Mouse (Mus musculus): ENCODE data around the gene Apobec4. TPM values are rescaled to one million over a fixed set of nuclear protein-coding genes. Genes with fewer than 3 reads are reported as not detected.

The Apobec4 gene
- polyA plus RNA-seq, 1 experiment from 2014 or later, result not detected

DNA sequence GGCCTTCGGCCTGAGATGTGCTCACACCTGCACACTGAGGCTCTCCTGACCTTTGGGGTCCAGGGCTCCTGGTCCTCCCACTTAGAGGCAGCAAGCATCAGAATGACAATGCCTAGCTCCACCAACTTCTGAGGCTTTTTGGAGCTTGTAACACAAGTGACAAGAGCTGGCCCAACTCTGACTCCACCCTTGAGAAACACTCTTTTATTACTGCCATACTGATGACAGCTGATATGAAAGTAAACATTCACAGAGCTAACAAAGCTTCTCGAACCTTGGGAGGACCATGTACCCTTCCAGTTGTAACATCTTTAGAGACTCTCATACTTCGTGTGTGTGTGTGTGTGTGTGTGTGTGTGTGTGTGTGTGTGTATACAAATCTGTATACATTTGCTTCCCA is 24.3 kb upstream of the Apobec4 start:
- H3K27me3 ChIP-seq (ENCODE audit: insufficient read depth, poor library complexity, severe bottlenecking), result no peaks in the 10 kb centered on the region
- no peaks in the 10 kb centered on the region for H3K36me3 ChIP-seq
- 68% methylated on average over 3 of the region's 3 CpGs for WGBS
- H3K27ac ChIP-seq, result 0 out of 2 replicates have a peak overlapping the region, but pooled peaks have one; percentile 29
- no peak for DNase-seq (ENCODE audit: low spot score)
- no peak overlapping the region for H3K4me3 ChIP-seq
- H3K4me1 ChIP-seq, result peaks cover 26% of the 10 kb centered on the region
- H3K9me3 ChIP-seq, result no peaks in the 10 kb centered on the region

DNA sequence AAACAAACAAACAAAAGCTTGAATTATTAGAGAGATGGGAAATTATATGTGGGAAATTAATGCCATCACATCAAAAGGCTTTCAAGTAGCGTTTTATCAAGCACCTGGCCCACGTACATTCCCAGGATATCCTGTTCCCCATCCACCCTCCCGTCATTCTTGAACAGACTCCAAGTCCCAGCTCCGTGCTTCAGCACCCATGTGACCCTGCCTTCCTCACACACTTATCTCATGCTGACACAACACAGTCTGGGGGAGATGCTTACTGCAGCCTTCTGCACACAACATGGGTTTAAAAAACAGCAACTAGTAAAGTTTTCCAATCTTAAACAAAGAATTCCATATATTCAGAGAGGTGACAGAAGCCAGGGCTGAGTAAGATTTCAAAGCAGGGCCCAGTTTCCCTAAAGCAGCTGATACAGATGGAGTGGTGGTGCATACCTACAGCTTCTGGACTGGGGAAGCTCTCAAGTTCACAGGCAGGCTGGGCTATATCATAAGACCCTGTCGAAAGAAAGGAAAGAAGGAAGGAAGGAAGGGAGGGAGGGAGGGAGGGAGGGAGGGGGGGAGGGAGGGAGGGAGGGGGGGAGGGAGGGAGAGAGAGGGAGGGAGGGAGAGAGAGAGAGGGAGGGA is 22.6 kb upstream of the Apobec4 start:
- H3K4me1 ChIP-seq, result peaks cover 21% of the 10 kb centered on the region
- H3K27me3 ChIP-seq (ENCODE audit: insufficient read depth, poor library complexity, severe bottlenecking), result no peaks in the 10 kb centered on the region
- no peak overlapping the region for H3K4me3 ChIP-seq
- H3K36me3 ChIP-seq, result no peaks in the 10 kb centered on the region
- no peak for DNase-seq (ENCODE audit: low spot score)
- 22% methylated on average over 4 of the region's 5 CpGs for WGBS
- no peaks in the 10 kb centered on the region for H3K9me3 ChIP-seq
- H3K27ac ChIP-seq, result peak overlapping the region; percentile 64; the same call in 1 of the 2 replicates

DNA sequence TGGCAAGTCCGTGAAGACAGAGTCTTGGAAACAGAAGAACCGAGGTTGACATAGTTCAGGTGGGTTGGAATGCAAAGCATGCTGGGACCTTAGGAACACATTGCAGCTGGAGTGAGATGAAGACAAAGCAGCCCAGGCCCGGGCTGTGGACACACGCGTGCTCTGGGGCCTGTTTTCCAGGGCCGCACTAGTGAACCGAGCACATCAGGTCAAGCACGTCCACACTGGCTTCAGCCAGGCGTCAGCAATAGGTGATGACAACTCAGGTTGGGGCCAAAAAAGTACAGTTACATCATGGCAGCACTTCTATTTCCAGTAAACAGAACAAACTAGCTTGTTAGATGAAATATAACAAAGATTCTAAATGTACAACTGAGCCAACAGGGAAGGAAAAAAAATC is 11.6 kb upstream of the Apobec4 start:
- H3K36me3 ChIP-seq, result no peaks in the 10 kb centered on the region
- H3K27me3 ChIP-seq (ENCODE audit: insufficient read depth, poor library complexity, severe bottlenecking), result no peaks in the 10 kb centered on the region
- WGBS, result 50% methylated on average over 9 of the region's 9 CpGs
- no peaks in the 10 kb centered on the region for H3K9me3 ChIP-seq
- H3K4me3 ChIP-seq, result no peak overlapping the region
- peak overlapping the region; percentile 70; the same call in 1 of the 2 replicates for H3K27ac ChIP-seq
- peaks cover 22% of the 10 kb centered on the region for H3K4me1 ChIP-seq
- peak; percentile 85 for DNase-seq (ENCODE audit: low spot score)

- WGBS, result 87% methylated on average over 11 of the region's 11 CpGs
- DNase-seq (ENCODE audit: low spot score), result no peak
- Histone ChIP-seq H3K9me3 (no peaks in the 10 kb centered on the region), H3K4me1 (peaks cover 22% of the 10 kb centered on the region), H3K36me3 (no peaks in the 10 kb centered on the region), H3K4me3 (no peak overlapping the region), H3K27me3 (ENCODE audit: insufficient read depth, poor library complexity, severe bottlenecking) (no peaks in the 10 kb centered on the region), H3K27ac (no peak overlapping the region)
Measured at GRCm38 (mm10) chr1:152739374-152739773, 11.0 kb upstream of the Apobec4 start.

GRCm38 (mm10) chr1:152743095-152743826 is 7.1 kb upstream of the Apobec4 start:
- Histone ChIP-seq H3K9me3 (no peaks in the 10 kb centered on the region), H3K4me3 (no peak overlapping the region), H3K36me3 (no peaks in the 10 kb centered on the region), H3K4me1 (peaks cover 18% of the 10 kb centered on the region), H3K27ac (peak overlapping the region; percentile 72), H3K27me3 (ENCODE audit: insufficient read depth, poor library complexity, severe bottlenecking) (no peaks in the 10 kb centered on the region)
- WGBS, result 41% methylated on average over 15 of the region's 15 CpGs
- no peak for DNase-seq (ENCODE audit: low spot score)

GRCm38 (mm10) chr1:152746426-152746825 is 3.9 kb upstream of the Apobec4 start:
- WGBS, result 9% methylated on average over 5 of the region's 5 CpGs
- Histone ChIP-seq H3K27me3 (ENCODE audit: insufficient read depth, poor library complexity, severe bottlenecking) (no peaks in the 10 kb centered on the region), H3K36me3 (no peaks in the 10 kb centered on the region), H3K4me3 (no peak overlapping the region), H3K4me1 (peaks cover 15% of the 10 kb centered on the region; the same call in 1 of the 2 replicates), H3K9me3 (no peaks in the 10 kb centered on the region), H3K27ac (no peak overlapping the region)
- DNase-seq (ENCODE audit: low spot score), result peak; percentile 82

GRCm38 (mm10) chr1:152749276-152749675 is 1.1 kb upstream of the Apobec4 start:
- no peaks in the 10 kb centered on the region for H3K27me3 ChIP-seq (ENCODE audit: insufficient read depth, poor library complexity, severe bottlenecking)
- no peak for DNase-seq (ENCODE audit: low spot score)
- no peak overlapping the region for H3K27ac ChIP-seq
- no peak overlapping the region for H3K4me3 ChIP-seq
- H3K9me3 ChIP-seq, result no peaks in the 10 kb centered on the region
- no peaks in the 10 kb centered on the region for H3K36me3 ChIP-seq
- 0 out of 2 replicates have a peak, but pooled peaks cover 4% of the 10 kb centered on the region for H3K4me1 ChIP-seq
- 66% methylated on average over 9 of the region's 9 CpGs for WGBS

DNA sequence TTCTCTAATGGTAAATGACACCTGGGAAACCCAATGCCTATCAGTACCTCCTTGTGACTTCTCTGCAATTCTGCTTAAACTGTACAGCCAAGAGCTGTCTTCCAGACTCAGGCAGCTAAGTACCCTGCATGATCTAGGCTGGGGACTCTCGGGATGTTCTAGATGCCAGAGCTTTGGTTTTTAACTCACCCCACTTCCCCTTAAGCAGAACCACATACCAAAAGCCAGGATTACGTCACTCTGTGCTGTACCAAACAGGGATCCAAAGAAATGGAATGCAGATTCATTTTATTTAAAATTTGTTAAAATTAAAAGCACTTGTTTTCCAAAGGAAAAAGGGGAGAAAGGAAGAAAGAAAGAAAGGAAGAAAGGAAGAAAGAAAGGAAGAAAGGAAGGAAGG is 11.4 kb downstream of the Apobec4 start:
- H3K36me3 ChIP-seq, result no peaks in the 10 kb centered on the region
- H3K27me3 ChIP-seq (ENCODE audit: insufficient read depth, poor library complexity, severe bottlenecking), result peaks cover 14% of the 10 kb centered on the region
- H3K4me3 ChIP-seq, result no peak overlapping the region
- DNase-seq (ENCODE audit: low spot score), result no peak
- peaks cover 10% of the 10 kb centered on the region; the same call in 1 of the 2 replicates for H3K4me1 ChIP-seq
- 66% methylated on average over 2 of the region's 2 CpGs for WGBS
- no peak overlapping the region for H3K27ac ChIP-seq
- H3K9me3 ChIP-seq, result no peaks in the 10 kb centered on the region

GRCm38 (mm10) chr1:152766032-152766772 is 15.9 kb downstream of the Apobec4 start, which contains the start of the genes Rgl1 and Arpc5:
Gene Rgl1, minus strand, starts transcription at chr1:152766351.
Gene Arpc5, plus strand, starts transcription at chr1:152766542.
- Histone ChIP-seq H3K27me3 (ENCODE audit: insufficient read depth, poor library complexity, severe bottlenecking) (peaks cover 14% of the 10 kb centered on the region), H3K36me3 (peaks cover 22% of the 10 kb centered on the region), H3K9me3 (no peaks in the 10 kb centered on the region), H3K4me1 (peaks cover 10% of the 10 kb centered on the region; the same call in 1 of the 2 replicates), H3K4me3 (peak within 1 kb of the TSS; percentile 99), H3K27ac (peak within 1 kb of the TSS; percentile 97)
- peak; percentile 98 for DNase-seq (ENCODE audit: low spot score)
- WGBS, result under 1% methylated on average over 84 of the region's 86 CpGs

DNA sequence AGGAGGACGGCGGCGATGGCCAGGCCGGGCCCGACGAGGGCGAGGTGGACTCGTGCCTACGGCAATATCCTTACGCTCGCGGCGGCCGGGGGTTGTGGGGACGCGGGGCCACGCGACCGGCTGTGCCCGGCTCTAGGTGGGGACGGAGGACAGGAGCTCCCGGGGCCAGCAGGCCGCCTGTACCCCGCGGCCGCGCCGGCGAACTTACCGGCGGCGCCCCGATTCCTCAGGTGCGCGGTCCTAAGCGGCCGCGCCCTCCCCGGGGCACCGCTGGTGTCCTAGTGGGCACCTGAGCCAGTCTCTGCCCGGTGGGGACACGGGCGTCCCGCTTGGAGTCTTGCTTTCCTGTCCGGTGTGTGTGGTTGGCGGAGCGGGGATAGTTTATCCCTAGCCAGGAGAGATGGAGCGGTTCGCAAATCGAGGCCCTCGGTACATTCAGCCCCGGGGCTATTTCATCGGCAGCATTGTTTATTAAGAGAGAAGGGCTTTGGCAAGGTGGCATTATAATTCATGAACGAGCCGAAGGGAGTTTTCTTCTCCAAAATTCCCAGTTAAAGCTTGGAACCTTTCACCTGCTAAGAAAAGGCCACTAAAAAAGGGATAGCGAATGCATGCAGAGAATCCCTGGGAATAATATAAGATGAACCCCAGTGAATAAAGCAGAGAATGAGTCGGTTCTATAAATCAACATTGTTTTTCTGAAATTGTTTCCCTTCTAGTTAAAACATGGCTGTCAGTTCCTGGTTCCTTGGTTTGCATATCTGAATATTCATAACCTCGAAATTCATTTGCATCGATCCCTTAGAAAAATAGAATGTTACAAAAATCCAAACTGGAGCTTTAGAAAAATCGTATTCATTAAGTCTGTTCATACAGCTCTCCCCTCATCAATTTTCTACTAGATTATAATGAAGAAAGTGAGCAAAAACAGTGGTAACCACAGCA is 16.7 kb downstream of the Apobec4 start:
- DNase-seq (ENCODE audit: low spot score), result peak; percentile 83

DNA sequence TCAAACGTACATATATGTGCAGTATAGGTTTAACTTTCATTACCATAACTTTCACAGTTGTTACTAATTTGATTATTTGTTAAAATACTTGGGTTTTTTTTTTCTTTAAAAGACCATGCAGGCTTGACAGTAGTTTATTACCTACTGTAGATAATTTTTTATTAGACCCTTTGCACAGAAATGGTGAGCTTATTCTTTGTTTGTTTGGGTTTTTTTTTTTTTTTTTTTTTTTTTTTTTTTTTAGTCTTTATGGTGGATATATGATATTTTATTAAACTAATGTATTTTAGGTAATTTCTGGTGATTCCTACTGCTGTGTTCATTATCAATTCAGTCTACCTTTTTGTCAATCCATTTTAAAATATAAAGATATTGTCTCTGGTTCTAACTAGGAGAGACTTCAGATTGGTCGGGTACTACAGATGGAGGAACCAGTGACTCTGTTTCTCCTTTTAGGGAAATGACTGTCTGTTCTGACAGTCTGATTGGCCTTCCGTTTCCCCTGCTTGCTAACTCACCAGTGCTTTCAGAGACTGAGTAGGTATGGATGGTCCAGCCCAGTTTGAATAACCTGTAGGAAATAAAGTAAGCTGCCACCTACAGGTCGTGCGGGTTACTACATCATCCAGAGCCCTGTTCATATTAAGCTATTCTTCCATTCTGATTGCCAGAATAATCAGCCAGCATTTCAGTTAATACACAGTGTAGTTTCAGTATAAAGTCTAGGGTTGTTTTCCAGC is 17.6 kb downstream of the Apobec4 start:
- DNase-seq (ENCODE audit: low spot score), result peak; percentile 94
- peaks cover 10% of the 10 kb centered on the region; the same call in 1 of the 2 replicates for H3K4me1 ChIP-seq
- peak overlapping the region; percentile 97 for H3K27ac ChIP-seq
- 9% methylated on average over 5 of the region's 5 CpGs for WGBS
- H3K27me3 ChIP-seq (ENCODE audit: insufficient read depth, poor library complexity, severe bottlenecking), result peaks cover 14% of the 10 kb centered on the region
- H3K4me3 ChIP-seq, result peak overlapping the region; percentile 99
- H3K36me3 ChIP-seq, result peaks cover 37% of the 10 kb centered on the region
- no peaks in the 10 kb centered on the region for H3K9me3 ChIP-seq

More for the DNA sequence above, 16.7 kb downstream of the Apobec4 start:
- H3K4me3 ChIP-seq, result peak overlapping the region; percentile 99
- 3% methylated on average over 59 of the region's 60 CpGs for WGBS
- H3K27me3 ChIP-seq (ENCODE audit: insufficient read depth, poor library complexity, severe bottlenecking), result peaks cover 14% of the 10 kb centered on the region
- peaks cover 10% of the 10 kb centered on the region; the same call in 1 of the 2 replicates for H3K4me1 ChIP-seq
- peak overlapping the region; percentile 97 for H3K27ac ChIP-seq
- H3K36me3 ChIP-seq, result peaks cover 29% of the 10 kb centered on the region
- no peaks in the 10 kb centered on the region for H3K9me3 ChIP-seq
